Mouse (Mus musculus): Measurements from ENCODE around the gene Snrnp70.

Gene Snrnp70

GRCm38 (mm10) chr7:45395578-45396336 is at the start of gene Snrnp70:
TSS of gene Snrnp70 (minus strand) at chr7:45395742.
- peak; percentile 100 for DNase-seq (ENCODE audit: low read depth, low spot score)

GRCm38 (mm10) chr7:45443526-45444420 is 48.2 kb upstream of the Snrnp70 start:
- no peak for DNase-seq (ENCODE audit: low read depth, low spot score)

- no peak for DNase-seq (ENCODE audit: low read depth, low spot score)
Measured at GRCm38 (mm10) chr7:45437521-45438276, 42.2 kb upstream of the Snrnp70 start, which contains the start of gene Ruvbl2. TSS of gene Ruvbl2 (minus strand) at chr7:45438096.

- no peak for DNase-seq (ENCODE audit: low read depth, low spot score)
Measured at GRCm38 (mm10) chr7:45437046-45437445, 41.5 kb upstream of the Snrnp70 start.

- DNase-seq (ENCODE audit: low read depth, low spot score): no peak
Measured at GRCm38 (mm10) chr7:45436444-45436843, 40.9 kb upstream of the Snrnp70 start.

GRCm38 (mm10) chr7:45435038-45435437 is 39.5 kb upstream of the Snrnp70 start:
- no peak for DNase-seq (ENCODE audit: low read depth, low spot score)

- DNase-seq (ENCODE audit: low read depth, low spot score): peak; percentile 100
Measured at GRCm38 (mm10) chr7:45434203-45435015, 38.9 kb upstream of the Snrnp70 start, which contains the start of gene Gys1. TSS of gene Gys1 (plus strand) at chr7:45434844.

- DNase-seq (ENCODE audit: low read depth, low spot score): no peak
Measured at GRCm38 (mm10) chr7:45433835-45434202, 38.3 kb upstream of the Snrnp70 start.

GRCm38 (mm10) chr7:45426556-45426955 is 31.0 kb upstream of the Snrnp70 start:
- DNase-seq (ENCODE audit: low read depth, low spot score): no peak

GRCm38 (mm10) chr7:45421194-45421593 is 25.7 kb upstream of the Snrnp70 start:
- no peak for DNase-seq (ENCODE audit: low read depth, low spot score)

GRCm38 (mm10) chr7:45420615-45420919 is 25.0 kb upstream of the Snrnp70 start, which contains the start of gene Lhb:
TSS of gene Lhb (plus strand) at chr7:45420820.
- no peak for DNase-seq (ENCODE audit: low read depth, low spot score)

GRCm38 (mm10) chr7:45419859-45420614 is 24.5 kb upstream of the Snrnp70 start:
- no peak for DNase-seq (ENCODE audit: low read depth, low spot score)

- no peak for DNase-seq (ENCODE audit: low read depth, low spot score)
Measured at GRCm38 (mm10) chr7:45417962-45418492, 22.5 kb upstream of the Snrnp70 start.

GRCm38 (mm10) chr7:45415636-45416035 is 20.1 kb upstream of the Snrnp70 start:
- peak; percentile 72 for DNase-seq (ENCODE audit: low read depth, low spot score)

- DNase-seq (ENCODE audit: low read depth, low spot score): no peak
Measured at GRCm38 (mm10) chr7:45414740-45415224, 19.2 kb upstream of the Snrnp70 start.

- peak; percentile 25 for DNase-seq (ENCODE audit: low read depth, low spot score)
Measured at GRCm38 (mm10) chr7:45413864-45414739, 18.6 kb upstream of the Snrnp70 start.

- DNase-seq (ENCODE audit: low read depth, low spot score): peak; percentile 37
Measured at GRCm38 (mm10) chr7:45413113-45413863, 17.7 kb upstream of the Snrnp70 start, which contains the start of gene Ntf5. TSS of gene Ntf5 (plus strand) at chr7:45413695.

GRCm38 (mm10) chr7:45412421-45412820 is 16.9 kb upstream of the Snrnp70 start:
- no peak for DNase-seq (ENCODE audit: low read depth, low spot score)

Measured in CD4-positive helper T cell, adult 2 months (primary cell).